Mouse (Mus musculus) heart, adult 2 months (tissue): ENCODE measurements at regions not wholly inside any gene's neighbourhood (a gene's known extent, or its start where the extent isn't known, plus 50 kb on each side); places are given as distances from the start of the nearest gene placed in this dataset.

Experiments
- CTCF ChIP-seq: fragments of 200-600 bp; IDR thresholded peaks from 2 replicates; pipeline ENCODE4 v1.8.1; 2022; ENCODE audit warnings: antibody characterized with exemption, mild to moderate bottlenecking, moderate library complexity
- POLR2A ChIP-seq: fragments of 200-500 bp; IDR thresholded peaks from 2 replicates; pipeline ENCODE4 v1.6.1; 2011; ENCODE audit warnings: mild to moderate bottlenecking, low read depth, low read length, control low read depth; ENCODE audit not compliant: insufficient read depth

- TF ChIP-seq CTCF, result no peak
- no peak for TF ChIP-seq POLR2A
Observed at GRCm38 (mm10) chr13:57365096-57365495, 469.3 kb upstream of the Trpc7 start.
